Mouse (Mus musculus): Measurements from ENCODE around the gene Msh4.

The Msh4 gene

DNA sequence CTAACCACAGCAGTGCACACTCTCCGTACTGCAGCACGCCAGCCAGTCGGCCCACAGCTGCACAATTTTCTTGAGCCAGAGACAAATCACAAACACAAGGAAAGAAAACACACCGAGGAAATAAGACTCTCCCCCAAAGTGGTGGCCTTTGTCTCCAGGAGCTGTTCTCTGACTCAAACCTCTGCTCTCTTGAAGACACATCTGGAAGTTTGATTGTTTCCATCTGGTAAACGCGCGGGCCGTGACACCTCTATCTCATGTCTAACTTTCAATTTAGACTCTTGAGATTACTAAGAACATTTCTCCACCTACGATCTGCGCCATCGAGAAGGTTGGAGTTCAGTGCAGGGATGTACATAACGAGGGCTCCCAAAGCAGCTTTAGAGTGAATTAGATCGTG lies 97.5 kb downstream of the Msh4 start:
- DNase-seq (ENCODE audit: low spot score), result no peak

DNA sequence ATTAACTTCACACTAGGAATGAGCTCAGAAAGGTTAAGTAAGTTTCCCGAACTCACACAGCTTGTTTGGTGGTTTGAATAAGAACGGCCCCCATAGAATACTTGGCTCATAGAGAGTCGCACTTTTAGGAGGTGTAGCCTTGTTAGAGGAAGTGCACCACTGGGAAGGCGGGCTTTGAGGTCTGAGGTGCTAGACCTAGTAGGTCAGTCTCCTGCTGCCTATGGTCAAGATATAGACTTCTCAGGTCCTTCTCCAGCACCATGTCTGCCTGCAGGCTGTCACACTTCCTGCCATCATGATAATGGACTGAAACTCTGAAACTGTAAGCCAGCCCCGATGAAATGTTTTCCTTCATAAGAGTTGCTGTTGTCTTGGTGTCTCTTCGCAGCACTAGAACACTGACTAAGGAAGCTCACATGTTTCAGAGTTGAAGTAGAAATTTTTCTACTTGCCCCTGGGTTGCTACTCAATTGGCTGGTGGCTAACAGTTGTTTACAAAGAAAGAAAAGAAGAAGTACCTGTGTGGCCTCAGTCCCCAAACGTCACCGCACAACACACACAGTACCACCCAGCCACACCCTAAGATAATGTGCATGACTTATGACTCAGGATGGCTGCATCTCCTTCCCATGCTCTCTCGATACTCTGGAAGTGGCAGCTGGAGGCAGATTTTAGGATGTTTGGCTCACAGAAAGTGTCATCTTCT lies 98.3 kb downstream of the Msh4 start:
- no peak for DNase-seq (ENCODE audit: low spot score)

All from ovary, postnatal 14 days (tissue).